Mouse (Mus musculus): ENCODE data around the gene Ptpn12.

GRCm38 (mm10) chr5:21002723-21003122, 53.0 kb downstream of the Ptpn12 start:
- no peak for TF ChIP-seq POLR2A (IDR thresholded peaks at IDR 0.05; ENCODE audit: low read depth, low read length)
- TF ChIP-seq CTCF (IDR thresholded peaks at IDR 0.05; ENCODE audit: borderline replicate concordance, insufficient read depth, low read length), result no peak
